Mouse (Mus musculus): ENCODE measurements around the gene Apobec4.

- no peak for TF ChIP-seq CTCF (IDR thresholded peaks at IDR 0.05; ENCODE audit: low read depth, low read length)
- no peak for TF ChIP-seq POLR2A (IDR thresholded peaks at IDR 0.05; ENCODE audit: insufficient read depth, low read length)
These were observed 1.1 kb upstream of the Apobec4 start for GRCm38 (mm10) chr1:152749276-152749675.
